In genomic region chr17:32281126-32281525, GRCm38 (mm10) we compare ENCODE assay signal across 17 mouse cellular contexts. TPM values are rescaled to one million over a fixed set of nuclear protein-coding genes. Genes with fewer than 3 reads are reported as not detected.
A peak's percentile ranks its signal among the peaks of the same experiment; 100 is the strongest.
DNase-seq lines count a peak whose midpoint lies in the region; ATAC-seq and TF ChIP-seq lines count a peak whose summit lies in the region.
"Had no signal": no experiment of that assay in that cellular context is flagged by ENCODE, and none has a peak within 500 bp of the region (broad histone marks: within the 10 kb centered on the region; RNA-seq: fewer than 3 reads in every experiment).

No protein-coding gene starts in this region.

- H3K4me1 ChIP-seq in heart, embryonic 13.5 days: peaks cover 47% of the 10 kb centered on the region
- H3K4me1 ChIP-seq in megakaryocyte, embryonic 14.5 days: peaks cover 56% of the 10 kb centered on the region
- H3K4me1 ChIP-seq in bone marrow macrophage, adult 2 months (ENCODE audit: control insufficient read depth, insufficient read depth, low read length): peaks cover 24% of the 10 kb centered on the region

- TF ChIP-seq POLR2A in bone marrow macrophage, adult 2 months (IDR thresholded peaks at IDR 0.05; ENCODE audit: borderline replicate concordance, low read depth, low read length): no peak

- ATAC-seq in heart, embryonic 13.5 days (ENCODE audit: extremely low read depth, insufficient number of reproducible peaks, low FRiP score, low TSS enrichment): no peak
- ATAC-seq in megakaryocyte, adult 5-6 weeks (ENCODE audit: poor library complexity, severe bottlenecking): no peak
- ATAC-seq: activated CD4-positive, CD25-positive, alpha-beta regulatory T cell, adult 4 months had no signal

- H3K36me3 ChIP-seq in heart, embryonic 13.5 days: 0 out of 2 replicates have a peak, but pooled peaks cover 3% of the 10 kb centered on the region
- H3K36me3 ChIP-seq in megakaryocyte, embryonic 14.5 days (replicated peaks; ENCODE audit: low read length): peaks cover 10% of the 10 kb centered on the region
- H3K36me3 ChIP-seq: hindbrain, embryonic 12.5 days; lung, embryonic 15.5 days; stomach, embryonic 15.5 days had no signal

- intact Hi-C loops in left cerebral cortex, postnatal 4 days (cut with DNase I): no loop called here

- 0 out of 2 replicates have a peak overlapping the region, but pooled peaks have one; percentile 21 for H3K9ac ChIP-seq in heart, embryonic 13.5 days
- H3K9ac ChIP-seq: hindbrain, embryonic 12.5 days; lung, embryonic 15.5 days; stomach, embryonic 15.5 days had no signal

- H3K4me3 ChIP-seq in heart, embryonic 13.5 days: no peak overlapping the region
- peak overlapping the region; percentile 46 for H3K4me3 ChIP-seq in megakaryocyte, embryonic 14.5 days (replicated peaks)
- H3K4me3 ChIP-seq in bone marrow macrophage, adult 2 months (ENCODE audit: insufficient read depth, low read length): peak overlapping the region; percentile 4; the same call in 1 of the 2 replicates
- H3K4me3 ChIP-seq: hindbrain, embryonic 12.5 days; lung, embryonic 15.5 days; stomach, embryonic 15.5 days had no signal

- no peak for TF ChIP-seq CTCF in bone marrow macrophage, adult 2 months (IDR thresholded peaks at IDR 0.05; ENCODE audit: low read depth, low read length)

- H3K27ac ChIP-seq in heart, embryonic 13.5 days (replicated peaks): no peak overlapping the region
- H3K27ac ChIP-seq in bone marrow macrophage, adult 2 months (ENCODE audit: insufficient read depth, low read depth, low read length): peak overlapping the region; percentile 11; the same call in 1 of the 2 replicates
- H3K27ac ChIP-seq: hindbrain, embryonic 12.5 days; lung, embryonic 15.5 days; stomach, embryonic 15.5 days had no signal

- H3K27me3 ChIP-seq in heart, embryonic 13.5 days (replicated peaks): no peaks in the 10 kb centered on the region
- H3K27me3 ChIP-seq in megakaryocyte, embryonic 14.5 days (replicated peaks): no peaks in the 10 kb centered on the region
- H3K27me3 ChIP-seq: hindbrain, embryonic 12.5 days; lung, embryonic 15.5 days; stomach, embryonic 15.5 days had no signal

- no peaks in the 10 kb centered on the region for H3K9me3 ChIP-seq in heart, embryonic 13.5 days
- no peaks in the 10 kb centered on the region for H3K9me3 ChIP-seq in megakaryocyte, embryonic 14.5 days
- H3K9me3 ChIP-seq: hindbrain, embryonic 12.5 days; lung, embryonic 15.5 days; stomach, embryonic 15.5 days had no signal

- no peak for DNase-seq in heart, adult 9 months (ENCODE audit: low spot score in 2 of 2)
- DNase-seq in left cerebral cortex, postnatal 4 days: no peak
- DNase-seq in embryo, embryonic 10 days (ENCODE audit: low spot score): no peak
- no peak for DNase-seq in kidney, adult 9 months
- DNase-seq: cerebellum, adult 11-12 months; cerebellum, postnatal 36 days; gastrocnemius, postnatal 25 days; kidney, adult 11 months; kidney, postnatal 36 days had no signal

- peak overlapping the region; percentile 85 for H3K4me2 ChIP-seq in heart, embryonic 13.5 days
- H3K4me2 ChIP-seq: hindbrain, embryonic 12.5 days; lung, embryonic 15.5 days; stomach, embryonic 15.5 days had no signal

- WGBS in heart, embryonic 13.5 days: 94% methylated on average over 2 of the region's 2 CpGs

RNA-seq across cellular contexts. Expression of gene Brd4, which starts 3.4 kb away (rescaled TPM):
- polyA plus RNA-seq in heart, embryonic 13.5 days (2015; fragmentation: Nextera tagmentation; extraction: Ambion mirVana): 58.8 and 64.2 TPM in 2 replicates
- polyA plus RNA-seq in megakaryocyte, embryonic 14.5 days (2012; ENCODE audit: insufficient read depth, low replicate concordance): 125 and 148 TPM in 2 replicates
- 128 and 143 TPM in 2 replicates for total RNA-seq in megakaryocyte, adult 5-6 weeks (2015)
- 20.7 and 30.3 TPM in 2 replicates for total RNA-seq in megakaryocyte, adult 5-6 weeks (2017)
- 72.2 and 88.2 TPM in 2 replicates for polyA plus RNA-seq in bone marrow macrophage, adult 2 months (2012; ENCODE audit: insufficient read depth, insufficient read length, missing spikeins)
- total RNA-seq in left cerebral cortex, postnatal 4 days (2021): 100 to 1,000 TPM; 132 to 137 TPM

RNA-seq across cellular contexts. Expression of gene Akap8, which starts 39.9 kb away (rescaled TPM):
- polyA plus RNA-seq in heart, embryonic 13.5 days (2015; fragmentation: Nextera tagmentation; extraction: Ambion mirVana): 65.8 and 67.8 TPM in 2 replicates
- 67.7 and 79.9 TPM in 2 replicates for polyA plus RNA-seq in megakaryocyte, embryonic 14.5 days (2012; ENCODE audit: insufficient read depth, low replicate concordance)
- 43.5 and 49.8 TPM in 2 replicates for total RNA-seq in megakaryocyte, adult 5-6 weeks (2015)
- total RNA-seq in megakaryocyte, adult 5-6 weeks (2017): 91.5 and 103 TPM in 2 replicates
- 77.4 and 90.0 TPM in 2 replicates for polyA plus RNA-seq in bone marrow macrophage, adult 2 months (2012; ENCODE audit: insufficient read depth, insufficient read length, missing spikeins)
- total RNA-seq in left cerebral cortex, postnatal 4 days (2021): 100 to 1,000 TPM; 111 to 123 TPM
